Mouse (Mus musculus) cerebellum, adult 9-11 months (tissue): ENCODE measurements around the gene Fyn.

Source experiments
- DNase-seq: peaks from one replicate; pipeline ENCODE4 v3.0.0; 2022

Fyn gene

GRCm38 (mm10) chr10:39368572-39369135 lies at the start of gene Fyn:
TSS of gene Fyn (plus strand) at chr10:39368855.
- no peak for DNase-seq

DNA sequence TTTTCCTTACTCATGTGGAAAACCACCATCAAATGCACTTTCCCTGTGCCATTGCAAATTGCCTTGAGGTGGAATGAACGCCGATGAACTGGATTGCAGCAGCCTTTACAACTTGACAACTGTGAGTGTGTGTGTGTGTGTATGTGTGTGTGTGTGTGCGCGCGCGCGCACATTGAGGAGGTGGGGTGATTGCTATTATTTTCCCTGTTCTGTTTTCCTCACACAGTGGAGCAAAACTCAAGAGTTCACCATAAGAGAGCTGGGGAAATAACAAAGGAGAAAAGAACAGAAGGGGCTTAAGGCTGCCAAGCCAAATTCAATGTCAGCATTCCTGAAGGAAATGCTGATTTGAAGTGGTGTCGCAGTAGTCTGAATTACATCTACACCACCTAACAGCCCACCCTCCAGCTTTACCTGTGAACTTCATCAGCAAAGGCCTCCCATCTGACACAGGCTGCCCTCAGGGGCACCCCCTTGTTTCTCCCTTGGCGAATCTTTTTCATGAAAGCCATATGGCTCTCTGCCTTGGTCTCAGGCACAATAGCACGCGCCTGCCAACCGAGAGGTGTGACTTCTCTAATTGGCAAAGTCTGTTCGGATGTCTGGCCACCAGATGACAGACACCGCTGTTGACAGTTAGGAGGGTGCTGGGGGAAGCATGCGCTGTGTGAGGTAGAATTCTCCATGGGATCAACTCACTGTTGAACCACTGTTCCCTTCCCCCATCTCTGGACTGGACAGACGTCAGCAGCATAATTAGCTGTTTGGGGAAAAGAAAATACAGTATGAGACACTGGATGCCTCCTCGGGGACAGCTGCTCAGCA lies 47.6 kb upstream of the Fyn start:
- peak; percentile 49 for DNase-seq

DNA sequence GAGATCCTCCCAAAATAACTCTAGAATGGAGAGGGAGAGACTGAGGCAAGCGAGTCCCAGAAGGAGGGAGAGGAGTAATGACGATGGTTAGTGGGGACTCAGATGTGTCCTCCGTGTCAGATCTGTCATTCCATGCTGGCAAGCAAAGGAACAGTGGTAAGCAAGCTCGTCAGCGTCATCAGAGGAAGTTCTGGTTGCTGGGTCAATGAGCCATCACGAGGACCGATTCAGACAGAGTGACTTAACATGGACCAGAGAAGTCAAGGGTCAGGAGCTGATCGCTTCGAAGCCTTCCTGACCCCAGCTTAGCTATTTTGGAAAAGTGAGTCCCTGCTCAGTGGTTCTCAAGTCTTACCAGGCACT lies 47.1 kb upstream of the Fyn start:
- no peak for DNase-seq

DNA sequence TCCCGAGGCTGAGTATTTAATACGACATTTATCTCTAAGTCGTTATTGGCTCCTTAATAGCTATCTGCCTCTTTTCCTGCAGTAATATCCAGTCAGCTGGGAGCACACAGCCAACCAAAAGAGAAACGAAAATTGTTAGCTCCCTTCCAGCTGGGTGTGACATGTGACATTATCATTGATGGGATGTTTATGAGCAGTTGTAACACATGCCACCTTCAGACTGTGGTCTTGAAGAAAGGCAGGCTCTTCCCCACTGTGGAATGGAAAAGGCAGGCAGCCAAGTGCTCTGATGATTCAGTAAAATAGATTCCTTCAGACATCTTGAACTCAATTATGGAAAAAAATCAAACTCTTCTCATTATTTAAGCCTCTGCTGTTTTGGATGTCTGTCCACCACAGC lies 46.5 kb upstream of the Fyn start:
- DNase-seq: no peak

DNA sequence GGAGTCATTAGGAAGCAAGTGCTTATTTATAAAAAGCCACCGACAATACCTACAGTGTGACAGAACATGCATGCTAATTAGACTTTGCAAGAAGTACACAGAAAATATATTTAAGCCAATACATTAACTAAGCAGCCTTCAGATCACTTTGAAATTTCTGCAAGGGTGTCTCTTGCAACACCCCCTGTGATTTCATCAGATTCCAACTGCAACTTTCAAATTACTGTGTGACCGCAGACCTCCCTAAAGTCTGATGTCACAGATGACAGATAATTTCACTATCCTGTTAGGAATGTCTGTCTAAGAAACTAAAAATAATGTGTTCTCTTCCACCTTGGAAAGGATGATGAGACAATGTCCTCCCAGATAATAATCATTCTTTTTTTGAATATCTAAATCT lies 44.4 kb upstream of the Fyn start:
- DNase-seq: no peak

- no peak for DNase-seq
These were observed 40.0 kb upstream of the Fyn start for GRCm38 (mm10) chr10:39328661-39329060.

GRCm38 (mm10) chr10:39334320-39334719 lies 34.3 kb upstream of the Fyn start:
- DNase-seq: no peak

GRCm38 (mm10) chr10:39335880-39336279 lies 32.8 kb upstream of the Fyn start:
- no peak for DNase-seq

GRCm38 (mm10) chr10:39339189-39339968 lies 29.3 kb upstream of the Fyn start:
- no peak for DNase-seq

DNA sequence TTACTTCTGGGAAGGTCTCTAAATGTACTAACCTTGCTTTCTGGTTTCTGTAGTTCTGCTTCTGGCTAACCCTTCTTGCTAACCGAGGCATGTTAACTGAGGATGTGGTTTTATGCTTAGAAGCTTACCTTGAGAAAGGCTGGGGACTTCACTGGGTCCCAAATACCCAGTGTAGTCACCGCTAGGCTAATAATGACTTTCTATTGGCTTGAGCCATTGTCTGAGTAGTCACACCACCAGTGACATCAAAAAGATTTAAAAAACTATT lies 28.8 kb upstream of the Fyn start:
- DNase-seq: no peak

DNA sequence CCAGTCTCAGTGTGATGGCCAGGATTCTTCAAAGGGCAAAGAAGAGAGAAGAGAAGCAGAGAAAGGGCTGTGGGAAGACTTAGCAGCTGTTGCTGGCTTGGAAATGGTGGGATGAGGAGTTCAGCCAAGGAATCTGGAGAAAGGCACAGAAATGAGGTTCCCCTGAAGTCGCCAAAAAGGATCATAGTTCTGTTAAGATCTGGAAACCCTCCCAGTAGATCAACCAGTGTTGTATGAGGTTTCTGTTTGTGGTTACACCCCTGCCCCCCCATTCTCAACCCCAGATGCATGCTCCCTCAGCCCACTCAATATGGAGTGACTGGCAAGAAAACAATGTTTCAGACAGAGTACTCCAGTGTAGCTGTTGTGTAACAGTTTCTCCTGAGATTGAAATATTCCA lies 25.1 kb upstream of the Fyn start:
- DNase-seq: no peak

- no peak for DNase-seq
These were observed 22.7 kb upstream of the Fyn start for GRCm38 (mm10) chr10:39345921-39346320.

GRCm38 (mm10) chr10:39349781-39350364 lies 18.8 kb upstream of the Fyn start:
- DNase-seq: no peak

- DNase-seq: no peak
These were observed 4.5 kb upstream of the Fyn start for GRCm38 (mm10) chr10:39364196-39364595.

DNA sequence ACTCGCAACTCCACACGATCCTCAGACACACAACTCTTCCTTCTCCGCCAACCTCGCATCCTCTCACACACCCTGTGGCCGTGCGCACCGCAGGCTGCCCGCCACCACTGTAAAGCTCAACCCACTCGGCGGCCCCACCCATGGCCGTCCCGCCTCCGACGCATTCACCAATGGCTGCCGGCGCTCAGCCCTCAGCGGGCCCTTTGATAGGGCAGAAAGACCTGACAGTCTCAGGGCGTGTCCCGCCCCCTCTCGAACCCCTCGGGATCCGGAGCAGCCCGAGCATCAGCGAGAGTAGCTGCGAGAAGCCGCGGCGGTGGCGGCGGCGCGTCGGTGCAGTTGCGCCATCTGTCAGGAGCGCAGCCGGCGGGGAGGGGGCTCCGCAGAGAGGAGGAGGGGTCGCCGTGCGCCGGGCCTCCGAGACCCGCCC lies 862 bp downstream of the Fyn start:
- peak; percentile 96 for DNase-seq

- peak; percentile 76 for DNase-seq
These were observed 1.5 kb downstream of the Fyn start for GRCm38 (mm10) chr10:39369977-39370785.

DNA sequence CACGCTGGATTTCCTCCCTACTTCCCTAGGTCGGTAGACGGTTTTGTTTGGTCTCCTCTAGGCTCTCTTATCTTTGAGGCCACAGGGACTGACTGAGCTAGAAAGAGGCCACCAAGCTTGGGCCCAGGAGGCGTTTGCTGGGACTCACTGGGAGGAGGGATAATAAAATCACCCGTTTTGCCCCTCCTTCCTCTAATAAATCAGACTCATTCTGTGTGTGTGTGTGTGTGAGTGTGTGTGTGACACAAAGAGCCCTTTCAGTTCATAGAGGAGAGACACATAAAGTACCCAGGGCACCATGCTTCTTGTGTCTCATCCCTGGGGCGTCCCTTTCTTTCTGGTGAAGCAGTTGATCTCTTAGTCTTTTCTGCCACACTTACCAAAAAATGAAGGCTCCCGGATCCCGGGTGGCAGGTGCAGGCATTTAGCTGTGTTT lies 2.1 kb downstream of the Fyn start:
- DNase-seq: peak; percentile 53

- no peak for DNase-seq
These were observed 2.8 kb downstream of the Fyn start for GRCm38 (mm10) chr10:39371467-39371866.

GRCm38 (mm10) chr10:39371991-39372390 lies 3.3 kb downstream of the Fyn start:
- no peak for DNase-seq

GRCm38 (mm10) chr10:39376676-39377075 lies 8.0 kb downstream of the Fyn start:
- DNase-seq: no peak

DNA sequence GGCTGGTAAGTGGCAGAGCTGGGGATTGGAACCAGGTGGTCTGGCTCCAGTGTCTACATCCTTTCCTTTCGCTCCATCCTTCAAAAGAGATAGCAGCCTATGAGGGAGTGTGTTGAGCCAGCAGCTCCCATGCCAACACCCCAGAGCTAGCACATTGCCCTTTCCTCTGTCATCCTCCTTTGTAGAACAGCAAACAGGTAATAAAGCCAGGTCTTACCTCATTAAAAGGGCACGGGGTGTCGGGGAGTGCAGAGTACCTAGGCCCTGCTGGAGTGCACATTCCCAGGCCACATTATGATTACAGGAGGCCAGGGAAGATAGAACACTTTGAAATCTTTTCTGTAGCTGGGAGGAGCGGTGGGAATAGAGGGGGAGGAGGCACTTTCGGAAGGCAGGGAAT lies 8.6 kb downstream of the Fyn start:
- DNase-seq: peak; percentile 4

GRCm38 (mm10) chr10:39378025-39378603 lies 9.5 kb downstream of the Fyn start:
- peak; percentile 5 for DNase-seq
